Comparison of ENCODE assay signal across 19 mouse cellular contexts in the genomic region with DNA sequence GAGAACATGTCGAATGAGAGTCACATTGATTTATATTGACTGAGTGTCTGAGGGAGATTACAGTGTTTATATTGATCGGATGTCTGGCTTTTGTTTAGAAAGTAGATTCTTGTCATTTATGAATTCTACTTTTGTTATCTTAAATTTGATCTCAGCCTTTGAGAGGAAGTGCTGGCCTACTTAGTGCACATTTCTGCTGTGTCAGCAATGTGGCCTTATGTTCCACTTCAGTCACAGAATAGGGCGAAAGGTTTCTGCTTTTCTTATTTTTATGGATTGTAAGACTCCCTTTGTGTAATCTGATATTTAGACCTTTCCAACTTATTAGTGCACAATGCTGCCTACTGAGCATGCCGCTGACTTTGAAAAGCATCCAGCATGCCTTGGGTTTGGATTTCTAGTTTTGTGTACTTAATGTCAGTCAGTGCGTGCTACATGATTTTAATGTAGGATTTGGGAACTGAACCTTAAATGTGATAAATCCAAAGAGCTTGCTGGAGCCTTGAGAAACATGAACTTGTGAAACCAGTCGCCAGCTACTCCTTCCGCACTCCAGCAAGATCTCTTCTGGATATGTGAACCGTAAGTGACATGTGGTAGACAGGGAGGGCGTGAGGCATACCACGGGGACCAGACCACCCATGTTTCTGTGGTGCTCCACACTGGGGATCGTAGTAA. TPM values are rescaled to one million over a fixed set of nuclear protein-coding genes. Genes with fewer than 3 reads are reported as not detected.
A peak's percentile ranks its signal among the peaks of the same experiment; 100 is the strongest.
DNase-seq lines count a peak whose midpoint lies in the region; ATAC-seq and TF ChIP-seq lines count a peak whose summit lies in the region.
"Had no signal": no experiment of that assay in that cellular context is flagged by ENCODE, and none has a peak within 500 bp of the region (broad histone marks: within the 10 kb centered on the region; RNA-seq: fewer than 3 reads in every experiment).

No protein-coding gene starts in this region.

- WGBS in kidney, postnatal 0 days: 41% methylated on average over 11 of the region's 11 CpGs
- 80% methylated on average over 11 of the region's 11 CpGs for whole genome bisulfite sequencing in hindbrain, embryonic 11.5 days

- TF ChIP-seq CTCF in kidney, postnatal 0 days (IDR thresholded peaks at IDR 0.05; ENCODE audit: low read depth): no peak

- peaks cover 10% of the 10 kb centered on the region; the same call in 1 of the 2 replicates for H3K36me3 ChIP-seq in kidney, postnatal 0 days (ENCODE audit: insufficient read depth, low read length)
- H3K36me3 ChIP-seq in hindbrain, embryonic 11.5 days (ENCODE audit: control insufficient read depth, insufficient read depth, low read length): no peaks in the 10 kb centered on the region

- H3K4me1 ChIP-seq in kidney, postnatal 0 days (replicated peaks; ENCODE audit: insufficient read depth, low read length): no peaks in the 10 kb centered on the region
- H3K4me1 ChIP-seq in hindbrain, embryonic 11.5 days (replicated peaks; ENCODE audit: control insufficient read depth, insufficient read depth, low read length): no peaks in the 10 kb centered on the region
- H3K4me1 ChIP-seq: forebrain, embryonic 10.5 days; liver, embryonic 12.5 days; neural tube, embryonic 12.5 days had no signal

- H3K4me2 ChIP-seq in kidney, postnatal 0 days (ENCODE audit: low read length): no peak overlapping the region
- no peak overlapping the region for H3K4me2 ChIP-seq in hindbrain, embryonic 11.5 days (replicated peaks; ENCODE audit: low read depth, low read length)
- H3K4me2 ChIP-seq: embryonic facial prominence, embryonic 13.5 days; liver, embryonic 12.5 days; neural tube, embryonic 12.5 days had no signal

- H3K27me3 ChIP-seq in kidney, postnatal 0 days (ENCODE audit: insufficient read depth, low read length): no peaks in the 10 kb centered on the region
- no peaks in the 10 kb centered on the region for H3K27me3 ChIP-seq in hindbrain, embryonic 11.5 days (ENCODE audit: control insufficient read depth, insufficient read depth, low read length)
- H3K27me3 ChIP-seq: embryonic facial prominence, embryonic 13.5 days; liver, embryonic 12.5 days; neural tube, embryonic 12.5 days had no signal

- no peak for ATAC-seq in kidney, postnatal 0 days (replicated peaks; ENCODE audit: low FRiP score, low read depth)
- peak; percentile 68 for ATAC-seq in CD4-positive, CD25-positive, alpha-beta regulatory T cell, adult 4 months
- no peak for ATAC-seq in hindbrain, embryonic 11.5 days (ENCODE audit: low FRiP score)
- ATAC-seq: hindbrain, embryonic 16.5 days; liver, embryonic 12.5 days had no signal

- no peak overlapping the region for H3K27ac ChIP-seq in kidney, postnatal 0 days
- no peak overlapping the region for H3K27ac ChIP-seq in hindbrain, embryonic 11.5 days (ENCODE audit: low read depth, low read length)
- H3K27ac ChIP-seq: embryonic facial prominence, embryonic 13.5 days; forebrain, embryonic 10.5 days; heart, adult 2 months; liver, embryonic 12.5 days; neural tube, embryonic 12.5 days had no signal

- H3K4me3 ChIP-seq in kidney, postnatal 0 days (replicated peaks; ENCODE audit: low read depth, low read length): no peak overlapping the region
- no peak overlapping the region for H3K4me3 ChIP-seq in hindbrain, embryonic 11.5 days (ENCODE audit: low read depth, low read length)
- H3K4me3 ChIP-seq: embryonic facial prominence, embryonic 13.5 days; forebrain, embryonic 10.5 days; heart, adult 2 months; liver, embryonic 12.5 days; neural tube, embryonic 12.5 days had no signal

- peak; percentile 64 for DNase-seq in kidney, postnatal 0 days (ENCODE audit: low spot score)
- no peak for DNase-seq in kidney, postnatal 4 days
- peak; percentile 29 for DNase-seq in CD4-positive, CD25-positive, alpha-beta regulatory T cell, adult 2 months (ENCODE audit: low read depth, low spot score)
- peak; percentile 33 for DNase-seq in fibroblast of lung, adult 2 months (ENCODE audit: low read depth)
- no peak for DNase-seq in hindbrain, embryonic 11.5 days (ENCODE audit: low spot score)
- no peak for DNase-seq in urinary bladder, adult 18-20 months (ENCODE audit: low spot score in 2 of 2)
- DNase-seq: cerebellum, adult 2 months; kidney, adult 11 months; layer of hippocampus, postnatal 36 days; lung, adult 2 months; lung, postnatal 4 days; thymus, postnatal 14 days had no signal

- no peaks in the 10 kb centered on the region for H3K9me3 ChIP-seq in kidney, postnatal 0 days (replicated peaks; ENCODE audit: low read length)
- H3K9me3 ChIP-seq in hindbrain, embryonic 11.5 days (ENCODE audit: control insufficient read depth, low read length): no peaks in the 10 kb centered on the region
- H3K9me3 ChIP-seq: liver, embryonic 12.5 days; neural tube, embryonic 12.5 days had no signal

- no peak overlapping the region for H3K9ac ChIP-seq in kidney, postnatal 0 days (ENCODE audit: low read depth, low read length)
- H3K9ac ChIP-seq in hindbrain, embryonic 11.5 days (ENCODE audit: low read depth, low read length): no peak overlapping the region
- H3K9ac ChIP-seq: embryonic facial prominence, embryonic 13.5 days; liver, embryonic 12.5 days; neural tube, embryonic 12.5 days had no signal

RNA-seq across cellular contexts. Expression of a gene that starts 34.3 kb away (rescaled TPM):
- polyA plus RNA-seq in kidney, postnatal 0 days (2015; fragmentation: Nextera tagmentation; extraction: Ambion mirVana): 22.7 and 27.0 TPM in 2 replicates
- 10 to 100 TPM; 25.3 to 25.5 TPM for polyA plus RNA-seq in CD4-positive, CD25-positive, alpha-beta regulatory T cell, adult 4 months (2017; shearing (Covaris generic))
- 23.9 and 26.7 TPM in 2 replicates for polyA plus RNA-seq in hindbrain, embryonic 11.5 days (2014; fragmentation: Nextera tagmentation; extraction: Ambion mirVana)

RNA-seq across cellular contexts. Expression of a gene that starts 34.9 kb away (rescaled TPM):
- 11.9 and 12.9 TPM in 2 replicates for polyA plus RNA-seq in kidney, postnatal 0 days (2015; fragmentation: Nextera tagmentation; extraction: Ambion mirVana)
- 10 to 100 TPM; 12.1 to 13.0 TPM for polyA plus RNA-seq in CD4-positive, CD25-positive, alpha-beta regulatory T cell, adult 4 months (2017; shearing (Covaris generic))
- polyA plus RNA-seq in hindbrain, embryonic 11.5 days (2014; fragmentation: Nextera tagmentation; extraction: Ambion mirVana): 80.1 and 108 TPM in 2 replicates

Comparison
In these comparisons a context has a peak if more than half of its experiments do, and no peak if none do; other contexts are left out.
1. DNase-seq: peak in kidney, postnatal 0 days (single experiment), CD4-positive, CD25-positive, alpha-beta regulatory T cell, adult 2 months (single experiment) and fibroblast of lung, adult 2 months (single experiment); none in kidney, postnatal 4 days (0 of 2), hindbrain, embryonic 11.5 days (single experiment) and urinary bladder, adult 18-20 months (0 of 2).